Mouse (Mus musculus) megakaryocyte, embryonic 14.5 days (primary cell): ENCODE results near the gene Zfp638.

Source experiments
- FLI1 ChIP-seq: IDR thresholded peaks from 2 replicates; pipeline ENCODE4 v1.6.1; 2012; ENCODE audit warnings: low read length, inconsistent platforms, mixed read lengths
- GATA1 ChIP-seq: IDR thresholded peaks from 3 replicates; pipeline ENCODE4 v1.6.1; 2012; ENCODE audit warnings: mixed read lengths, low read length, inconsistent platforms, borderline replicate concordance

DNA sequence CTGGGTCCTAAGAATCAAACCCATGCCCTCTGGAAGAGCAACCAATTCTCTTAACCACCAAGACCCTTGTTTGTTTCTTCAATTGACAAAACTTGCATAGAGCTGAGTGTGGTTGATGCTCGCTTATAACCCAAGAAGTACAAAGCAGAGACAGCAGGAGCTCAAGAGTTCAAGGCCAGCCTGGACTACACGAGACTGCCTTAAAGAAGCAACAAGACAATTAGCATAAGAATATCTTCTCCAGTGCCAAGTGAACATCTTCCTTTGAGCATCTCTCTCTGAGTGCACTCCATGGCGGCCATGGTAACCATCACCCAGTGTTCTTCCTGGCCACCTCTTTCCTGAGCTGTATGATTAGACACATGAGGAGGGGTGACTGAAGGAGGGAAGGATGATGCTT, 158.7 kb downstream of the Zfp638 start:
- TF ChIP-seq GATA1 (no peak), FLI1 (no peak)
